Mouse (Mus musculus): ENCODE data around the gene Usp30. TPM values are rescaled to one million over a fixed set of nuclear protein-coding genes. Genes with fewer than 3 reads are reported as not detected.

Gene Usp30
- polyA plus RNA-seq, 1 experiment = 36.6 TPM

DNA sequence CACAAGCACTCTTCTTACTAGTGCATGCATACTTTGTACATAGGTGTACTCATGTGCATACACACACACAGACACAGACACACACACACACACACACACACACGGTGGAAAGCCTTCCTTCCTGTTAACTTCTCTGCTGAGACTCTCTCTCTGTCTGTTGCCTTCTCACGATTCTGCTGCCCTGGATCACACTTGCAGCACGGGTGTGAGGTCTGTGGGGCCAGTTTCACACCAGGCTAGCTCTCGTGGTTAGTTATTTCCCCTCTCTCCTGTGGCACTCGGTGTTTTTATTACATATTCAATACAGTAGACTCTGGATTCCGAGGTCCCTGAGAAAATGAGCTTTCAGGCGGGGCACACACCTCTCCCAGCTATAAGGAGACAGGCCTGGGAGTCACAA, 51.3 kb downstream of the Usp30 start:
- TF ChIP-seq CTCF (IDR thresholded peaks at IDR 0.05; ENCODE audit: extremely low read depth, insufficient read depth, low read length) (no peak), POLR2A (IDR thresholded peaks at IDR 0.05; ENCODE audit: extremely low read depth, insufficient read depth, low read length) (no peak)
- Histone ChIP-seq H3K4me3 (ENCODE audit: insufficient read depth, low read length) (no peak overlapping the region), H3K27ac (ENCODE audit: insufficient read depth, low read length) (no peak overlapping the region), H3K4me1 (ENCODE audit: control insufficient read depth, insufficient read depth, low read length) (no peaks in the 10 kb centered on the region)

DNA sequence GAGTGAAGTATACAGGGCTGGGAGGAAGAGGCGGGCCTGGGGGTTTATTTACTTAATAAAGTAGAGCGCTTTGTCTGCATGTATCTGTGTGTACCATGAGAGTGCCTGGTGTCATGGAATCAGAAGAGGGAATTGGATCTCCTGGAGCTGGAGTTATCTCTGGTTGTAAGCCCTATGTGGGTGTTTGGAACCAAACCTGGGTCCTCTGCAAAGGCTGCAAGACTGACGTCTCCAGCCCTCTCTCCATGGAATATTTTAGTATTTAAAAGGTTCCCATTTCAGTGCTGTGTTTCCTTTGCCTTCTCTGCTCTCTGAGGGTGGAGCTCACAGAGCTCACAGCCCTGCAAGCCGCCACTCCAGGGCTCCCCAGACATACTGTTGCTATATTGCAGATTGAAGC, 54.5 kb downstream of the Usp30 start:
- no peak overlapping the region for H3K27ac ChIP-seq (ENCODE audit: insufficient read depth, low read length)
- no peak overlapping the region for H3K4me3 ChIP-seq (ENCODE audit: insufficient read depth, low read length)
- H3K4me1 ChIP-seq (ENCODE audit: control insufficient read depth, insufficient read depth, low read length) = no peaks in the 10 kb centered on the region
- TF ChIP-seq POLR2A (IDR thresholded peaks at IDR 0.05; ENCODE audit: extremely low read depth, insufficient read depth, low read length) (no peak), CTCF (IDR thresholded peaks at IDR 0.05; ENCODE audit: extremely low read depth, insufficient read depth, low read length) (no peak)

DNA sequence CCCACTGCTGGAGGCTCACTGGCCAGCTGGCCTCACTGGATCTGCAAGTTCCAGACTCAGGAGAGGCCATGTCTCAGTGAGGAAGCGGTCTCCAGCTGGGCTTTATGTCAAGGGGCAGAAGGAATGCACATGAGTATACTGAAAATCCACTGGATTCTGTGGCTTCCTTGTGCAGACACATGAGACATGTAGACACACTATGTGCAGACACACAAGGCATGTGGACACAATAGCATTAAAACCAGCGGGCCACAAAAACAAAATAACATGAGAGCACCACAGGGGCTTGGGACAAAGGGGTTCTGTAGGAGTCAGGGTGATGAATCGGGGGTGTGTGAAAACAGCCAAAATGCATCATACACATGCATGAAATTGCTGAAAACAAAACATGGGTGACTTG, 60.7 kb downstream of the Usp30 start:
- no peaks in the 10 kb centered on the region for H3K4me1 ChIP-seq (ENCODE audit: control insufficient read depth, insufficient read depth, low read length)
- no peak for TF ChIP-seq POLR2A (IDR thresholded peaks at IDR 0.05; ENCODE audit: extremely low read depth, insufficient read depth, low read length)
- TF ChIP-seq CTCF (IDR thresholded peaks at IDR 0.05; ENCODE audit: extremely low read depth, insufficient read depth, low read length) = no peak
- H3K27ac ChIP-seq (ENCODE audit: insufficient read depth, low read length) = no peak overlapping the region
- H3K4me3 ChIP-seq (ENCODE audit: insufficient read depth, low read length) = no peak overlapping the region

DNA sequence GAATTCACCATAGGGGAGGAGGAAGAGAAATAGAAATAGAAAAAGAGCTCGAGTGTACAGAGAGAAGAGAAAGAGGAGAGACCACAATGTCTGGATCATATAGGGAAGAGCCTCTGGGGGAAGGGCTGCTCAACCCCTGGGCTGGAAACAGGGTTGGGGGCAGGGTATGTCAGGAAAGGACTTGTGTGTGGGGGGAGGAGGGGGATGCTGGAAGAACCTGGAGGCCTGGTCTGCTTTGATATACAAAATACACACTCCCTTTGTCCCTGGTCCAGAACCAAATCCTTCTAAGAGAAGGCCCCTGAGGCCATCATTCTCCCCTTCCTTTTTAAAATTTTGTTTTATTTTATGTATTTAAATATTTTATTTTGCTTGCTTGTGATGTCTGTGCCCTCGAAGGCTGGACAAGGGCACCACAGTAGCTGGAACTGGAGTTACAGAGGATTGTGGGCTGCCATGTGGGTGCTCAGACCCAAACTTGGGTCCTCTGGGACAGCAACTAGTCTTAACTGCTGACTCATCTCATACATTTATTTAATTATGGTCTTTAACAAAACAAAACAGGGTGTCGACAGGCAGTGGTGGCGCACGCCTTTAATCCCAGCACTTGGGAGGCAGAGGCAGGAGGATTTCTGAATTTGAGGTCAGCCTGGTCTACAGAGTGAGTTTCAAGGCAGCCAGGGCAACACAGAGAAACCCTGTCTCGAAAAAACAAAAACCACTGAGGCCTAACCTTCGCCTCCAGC, 61.4 kb downstream of the Usp30 start:
- Histone ChIP-seq H3K27ac (ENCODE audit: insufficient read depth, low read length) (no peak overlapping the region), H3K4me1 (ENCODE audit: control insufficient read depth, insufficient read depth, low read length) (no peaks in the 10 kb centered on the region), H3K4me3 (ENCODE audit: insufficient read depth, low read length) (peak overlapping the region; percentile 61; the same call in 1 of the 2 replicates)
- TF ChIP-seq CTCF (IDR thresholded peaks at IDR 0.05; ENCODE audit: extremely low read depth, insufficient read depth, low read length) = no peak
- TF ChIP-seq POLR2A (IDR thresholded peaks at IDR 0.05; ENCODE audit: extremely low read depth, insufficient read depth, low read length) = no peak

DNA sequence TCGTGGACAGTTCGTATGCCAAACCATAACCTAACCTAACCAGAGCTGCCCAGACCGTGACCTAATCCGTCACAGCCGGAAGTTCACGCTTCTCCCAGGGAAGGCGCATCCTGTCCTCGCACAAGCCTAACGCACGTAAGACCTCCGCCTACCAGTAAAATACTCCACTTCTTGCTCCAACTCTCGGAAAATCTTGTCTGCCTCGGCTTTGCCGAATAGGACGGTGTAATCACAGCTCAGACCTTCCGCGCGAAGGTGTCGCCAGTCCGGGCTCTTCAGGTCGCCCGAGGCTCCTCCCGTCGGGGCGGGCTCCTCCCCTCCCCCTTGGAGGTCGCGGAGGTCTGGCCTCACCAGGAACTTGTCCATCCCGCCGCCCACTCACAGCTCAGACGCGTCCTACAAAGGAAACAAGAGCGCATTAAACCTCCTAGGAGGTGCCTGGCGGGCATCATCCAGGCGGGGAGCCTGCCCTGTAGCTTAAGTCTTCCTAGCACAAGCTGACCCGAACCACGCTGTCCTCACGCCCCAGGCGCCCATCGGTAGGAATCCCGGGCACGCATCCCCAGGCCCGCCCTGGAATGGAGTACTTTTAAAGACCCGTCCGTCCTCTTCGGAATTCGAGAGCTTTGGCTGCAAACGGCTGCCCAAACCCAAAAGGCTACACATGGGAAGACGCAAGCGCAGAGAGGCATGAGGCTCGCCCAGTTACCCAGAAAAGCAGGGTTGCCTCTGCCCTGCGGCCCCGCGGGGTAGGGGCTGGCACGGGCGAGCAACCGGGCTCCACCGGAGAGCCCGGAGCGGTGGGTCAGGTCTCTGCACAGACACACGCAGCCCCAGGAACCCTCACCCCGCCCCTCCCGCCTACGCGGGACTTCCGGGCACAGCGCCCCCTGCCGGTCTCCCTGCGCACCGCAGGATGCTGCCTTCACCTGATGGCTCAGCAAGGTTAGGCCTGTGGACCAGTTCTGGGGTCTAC, 62.4 kb downstream of the Usp30 start, which contains the start of gene Alkbh2:
Gene Alkbh2 (minus strand): TSS at position 845 of the 976 bp plus-strand sequence.
- H3K4me3 ChIP-seq (ENCODE audit: insufficient read depth, low read length) = peak within 1 kb of the TSS; percentile 61
- no peaks in the 10 kb centered on the region for H3K4me1 ChIP-seq (ENCODE audit: control insufficient read depth, insufficient read depth, low read length)
- peak within 1 kb of the TSS; percentile 24 for H3K27ac ChIP-seq (ENCODE audit: insufficient read depth, low read length)
- peak; percentile 77 for TF ChIP-seq CTCF (IDR thresholded peaks at IDR 0.05; ENCODE audit: extremely low read depth, insufficient read depth, low read length)
- TF ChIP-seq POLR2A (IDR thresholded peaks at IDR 0.05; ENCODE audit: extremely low read depth, insufficient read depth, low read length) = peak; percentile 55; the same call in 1 of the 2 replicates

DNA sequence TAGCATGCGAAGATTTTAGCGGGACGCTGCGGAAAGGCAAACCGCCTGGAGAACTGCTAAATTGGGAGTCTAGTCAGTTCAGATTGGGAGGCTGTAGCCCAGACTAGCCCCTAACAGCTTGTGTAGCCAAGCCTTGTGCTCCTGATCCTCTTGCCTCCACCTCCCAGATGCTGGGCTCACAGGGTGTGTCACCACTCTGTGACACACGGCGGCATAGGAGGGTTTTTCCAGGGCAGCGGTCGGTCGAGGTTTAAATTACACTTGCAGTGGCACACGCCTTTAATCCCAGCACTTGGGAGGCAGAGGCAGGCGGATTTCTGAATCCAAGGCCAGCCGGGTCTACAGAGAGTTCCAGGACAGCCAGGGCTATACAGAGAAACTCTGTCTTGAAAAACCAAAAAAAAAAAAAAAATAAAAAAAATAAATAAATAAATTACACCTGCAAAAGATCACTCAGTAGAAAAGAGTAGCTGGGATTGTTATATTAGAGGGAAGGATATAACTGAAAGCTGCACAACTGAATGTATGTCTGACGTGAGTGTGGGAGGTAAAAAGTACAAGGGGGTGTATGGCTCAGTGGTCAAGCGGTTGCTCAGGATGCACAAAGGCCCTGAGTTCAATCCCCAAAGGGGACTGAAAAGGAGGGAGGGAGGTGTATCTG, 64.4 kb downstream of the Usp30 start:
- TF ChIP-seq POLR2A (IDR thresholded peaks at IDR 0.05; ENCODE audit: extremely low read depth, insufficient read depth, low read length) (no peak), CTCF (IDR thresholded peaks at IDR 0.05; ENCODE audit: extremely low read depth, insufficient read depth, low read length) (no peak)
- H3K4me1 ChIP-seq (ENCODE audit: control insufficient read depth, insufficient read depth, low read length) = no peaks in the 10 kb centered on the region
- no peak overlapping the region for H3K27ac ChIP-seq (ENCODE audit: insufficient read depth, low read length)
- H3K4me3 ChIP-seq (ENCODE audit: insufficient read depth, low read length) = no peak overlapping the region; the same call in 1 of the 2 replicates

DNA sequence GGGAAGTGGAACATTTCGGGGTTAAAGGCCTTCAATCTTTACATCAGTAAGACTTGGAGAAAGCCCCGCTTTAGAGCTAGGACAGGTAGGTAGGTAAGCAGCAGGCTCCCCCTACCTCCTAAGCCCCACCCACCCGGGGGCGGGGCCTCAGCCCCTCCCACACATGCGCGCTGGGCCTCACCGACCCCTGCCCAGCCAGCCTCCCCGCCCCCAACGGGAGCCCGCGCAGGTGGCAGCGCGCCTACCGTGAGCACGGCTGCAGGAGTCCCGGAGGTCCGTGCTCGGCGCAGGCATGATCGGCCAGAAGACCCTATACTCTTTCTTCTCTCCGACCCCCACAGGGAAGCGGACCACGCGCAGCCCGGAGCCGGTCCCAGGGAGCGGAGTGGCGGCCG, 64.9 kb downstream of the Usp30 start, which contains the start of gene Ung:
Gene Ung (plus strand): TSS at position 176 of the 395 bp plus-strand sequence.
- Histone ChIP-seq H3K4me1 (ENCODE audit: control insufficient read depth, insufficient read depth, low read length) (no peaks in the 10 kb centered on the region), H3K27ac (ENCODE audit: insufficient read depth, low read length) (no peak within 1 kb of the TSS), H3K4me3 (ENCODE audit: insufficient read depth, low read length) (peak within 1 kb of the TSS; percentile 44)
- TF ChIP-seq CTCF (IDR thresholded peaks at IDR 0.05; ENCODE audit: extremely low read depth, insufficient read depth, low read length) (no peak), POLR2A (IDR thresholded peaks at IDR 0.05; ENCODE audit: extremely low read depth, insufficient read depth, low read length) (no peak)

DNA sequence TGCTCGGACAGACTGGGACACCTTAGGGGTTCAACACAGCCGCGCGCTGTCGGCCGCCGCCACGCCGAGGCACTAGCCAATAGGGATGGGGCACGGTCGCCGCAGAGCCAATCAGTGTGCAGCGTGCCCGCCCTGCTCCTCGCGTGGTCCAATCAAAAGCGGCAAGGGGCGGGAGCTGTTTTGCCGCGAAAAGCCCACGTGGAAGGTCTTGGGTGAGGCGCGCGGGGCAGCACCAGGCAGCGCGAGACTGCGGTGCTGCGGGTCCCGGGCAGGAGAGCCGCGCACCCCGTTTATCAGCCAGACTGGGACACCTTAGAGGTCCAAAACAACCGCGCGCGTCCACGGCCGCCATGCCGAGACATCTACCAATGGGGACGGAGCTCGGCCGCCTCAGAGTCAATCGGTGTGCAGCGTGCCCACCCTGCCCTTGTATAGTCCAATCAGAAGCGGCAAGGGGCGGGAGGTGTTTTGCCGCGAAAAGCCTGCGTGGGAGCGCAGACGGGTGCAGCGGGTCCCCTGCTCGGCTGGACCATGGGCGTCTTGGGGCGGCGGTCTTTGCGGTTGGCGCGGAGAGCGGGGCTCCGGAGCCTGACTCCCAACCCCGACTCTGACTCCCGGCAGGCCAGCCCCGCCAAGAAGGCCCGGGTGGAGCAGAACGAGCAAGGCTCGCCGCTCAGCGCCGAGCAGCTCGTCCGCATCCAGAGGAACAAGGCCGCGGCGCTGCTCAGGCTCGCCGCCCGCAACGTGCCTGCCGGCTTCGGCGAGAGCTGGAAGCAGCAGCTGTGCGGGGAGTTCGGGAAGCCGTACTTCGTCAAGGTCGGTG, 65.6 kb downstream of the Usp30 start:
- TF ChIP-seq POLR2A (IDR thresholded peaks at IDR 0.05; ENCODE audit: extremely low read depth, insufficient read depth, low read length) = no peak
- no peak for TF ChIP-seq CTCF (IDR thresholded peaks at IDR 0.05; ENCODE audit: extremely low read depth, insufficient read depth, low read length)
- Histone ChIP-seq H3K27ac (ENCODE audit: insufficient read depth, low read length) (no peak overlapping the region), H3K4me3 (ENCODE audit: insufficient read depth, low read length) (peak overlapping the region; percentile 44), H3K4me1 (ENCODE audit: control insufficient read depth, insufficient read depth, low read length) (no peaks in the 10 kb centered on the region)
